Mouse (Mus musculus): ENCODE measurements around the gene Pdzd4.

DNA sequence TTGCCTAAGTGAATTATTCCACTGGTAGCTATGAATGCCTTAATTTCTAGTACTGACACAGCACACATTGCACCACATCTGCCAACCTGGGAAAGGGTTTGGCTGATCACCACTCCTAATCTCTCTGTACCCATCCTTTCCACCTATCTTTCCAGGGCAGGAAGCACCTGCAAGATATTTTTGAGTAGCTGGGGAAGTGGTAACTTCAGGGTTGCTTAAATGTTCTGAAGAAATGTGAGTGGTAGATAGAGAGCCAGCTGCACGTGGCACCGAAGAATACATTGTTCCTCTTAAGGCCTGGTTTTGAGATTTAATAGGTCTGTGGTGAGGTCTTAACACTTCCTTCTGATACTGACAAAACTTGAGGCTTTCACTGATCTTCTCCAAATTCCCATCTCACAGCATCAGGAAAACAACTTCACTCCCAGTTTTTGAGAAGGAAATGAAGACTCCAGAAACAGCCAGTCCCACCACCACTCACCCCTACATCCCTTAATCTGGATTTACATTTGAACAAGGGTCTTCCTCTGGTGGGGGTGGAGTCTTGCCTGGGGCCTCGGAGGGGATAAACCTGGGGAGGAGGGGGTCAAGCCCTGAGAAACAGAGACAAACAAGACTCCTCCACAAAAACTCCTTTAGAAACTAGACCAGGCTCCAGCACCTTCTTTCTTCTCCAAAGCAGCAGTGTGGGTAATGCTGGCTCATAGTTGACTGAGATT is 8.0 kb downstream of the Pdzd4 start:
- TF ChIP-seq GATA1 (IDR thresholded peaks at IDR 0.05; ENCODE audit: borderline replicate concordance, low read length) = no peak
- no peak for TF ChIP-seq FLI1 (IDR thresholded peaks at IDR 0.05; ENCODE audit: low read length)

All from megakaryocyte, embryonic 14.5 days (primary cell).